Mouse (Mus musculus) C2C12 (cell line): ENCODE measurements around the gene Aunip. TPM values are rescaled to one million over a fixed set of nuclear protein-coding genes. Genes with fewer than 3 reads are reported as not detected.
"Not testable (repeated sequence)": the region's sequence is repeated elsewhere in the genome, so short reads cannot be mapped to it uniquely, and the experiment has no call there.

ENCODE experiments used
- H3K27me3 ChIP-seq: one replicate; pipeline ENCODE4 v1.6.1; 2011; ENCODE audit not compliant: control insufficient read depth, insufficient read depth, insufficient read length
- H3K36me3 ChIP-seq: one replicate; pipeline ENCODE4 v1.6.1; 2011; ENCODE audit not compliant: control insufficient read depth, insufficient read depth
- H3K4me3 ChIP-seq: one replicate; pipeline ENCODE4 v1.5.1; 2011; ENCODE audit warnings: mild to moderate bottlenecking, control low read depth; ENCODE audit not compliant: poor library complexity, insufficient read depth, severe bottlenecking
- H3K79me2 ChIP-seq: one replicate; pipeline ENCODE4 v1.6.1; 2011; ENCODE audit not compliant: control insufficient read depth, insufficient read depth
- H3K79me3 ChIP-seq: one replicate; pipeline ENCODE4 v1.6.1; 2011; ENCODE audit warnings: low read depth, control low read depth
- H3ac ChIP-seq: one replicate; pipeline ENCODE3; 2011; ENCODE audit warnings: low read depth; ENCODE audit not compliant: control insufficient read depth, insufficient read length
- CEBPB ChIP-seq: IDR thresholded peaks from one replicate; pipeline ENCODE4 v1.6.1; 2011; ENCODE audit warnings: low read depth, mild to moderate bottlenecking, control low read depth, moderate library complexity
- CTCF ChIP-seq: IDR thresholded peaks from one replicate; pipeline ENCODE4 v1.5.1; 2011; ENCODE audit not compliant: control insufficient read depth, insufficient read depth, insufficient read length
- FOSL1 ChIP-seq: IDR thresholded peaks from one replicate; pipeline ENCODE4 v1.8.0; 2011; ENCODE audit warnings: mild to moderate bottlenecking, low read length; ENCODE audit not compliant: poor library complexity, insufficient read depth, severe bottlenecking
- MAX ChIP-seq: IDR thresholded peaks from one replicate; pipeline ENCODE4 v1.6.1; 2011; ENCODE audit warnings: mild to moderate bottlenecking, control low read depth
- MYOD1 ChIP-seq: IDR thresholded peaks from one replicate; pipeline ENCODE4 v1.6.1; 2011; ENCODE audit warnings: low read depth; ENCODE audit not compliant: control insufficient read depth, insufficient read length
- MYOG ChIP-seq: IDR thresholded peaks from one replicate; pipeline ENCODE4 v1.6.1; 2011; ENCODE audit not compliant: control insufficient read depth, insufficient read length; ENCODE audit errors: extremely low read depth
- USF1 ChIP-seq: IDR thresholded peaks from one replicate; pipeline ENCODE4 v1.6.1; 2011; ENCODE audit warnings: low read depth, mild to moderate bottlenecking, control low read depth, moderate library complexity
- polyA plus RNA-seq: library from polyadenylated mRNA; unstranded; fragments of >200 nt; fragmentation: generic; extraction: Trizol; gene quantifications from one replicate; pipeline ENCODE4 v1.2.1, GENCODE M21; 2012; ENCODE audit warnings: missing spikeins

Aunip gene
- polyA plus RNA-seq, 1 experiment = 14.9 TPM

DNA sequence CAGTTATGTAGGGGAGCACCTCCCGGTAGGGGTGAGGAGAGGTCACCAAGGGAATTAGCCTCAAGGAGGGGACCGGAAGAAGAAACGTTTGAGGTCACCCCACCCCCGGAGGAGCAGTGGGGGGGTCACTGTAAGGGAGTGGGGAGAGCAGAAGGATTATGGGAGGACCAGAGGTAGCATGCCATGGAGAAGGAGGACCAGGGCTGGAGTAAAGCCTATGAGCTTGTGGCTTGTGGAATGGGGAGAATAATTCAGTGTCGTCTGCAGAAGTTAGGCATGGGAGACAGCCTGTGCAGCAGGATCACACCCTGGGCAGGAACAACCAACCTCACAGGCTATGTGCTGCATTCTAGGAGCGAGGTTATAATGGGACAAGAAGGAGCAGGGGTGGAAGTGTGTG, 13.6 kb upstream of the Aunip start:
- no peaks in the 10 kb centered on the region for H3K79me3 ChIP-seq
- TF ChIP-seq MYOG (no peak), MAX (no peak), FOSL1 (no peak)
- H3K27me3 ChIP-seq = no peaks in the 10 kb centered on the region
- H3K4me3 ChIP-seq = peak overlapping the region; percentile 18
- no peaks in the 10 kb centered on the region for H3K36me3 ChIP-seq
- no peaks in the 10 kb centered on the region for H3K79me2 ChIP-seq
- H3ac ChIP-seq = peak overlapping the region; percentile 34

GRCm38 (mm10) chr4:134497986-134498731, 12.6 kb upstream of the Aunip start:
- TF ChIP-seq FOSL1 = no peak
- no peak for TF ChIP-seq USF1
- no peak for TF ChIP-seq MYOG
- no peak for TF ChIP-seq MYOD1
- no peak for TF ChIP-seq CTCF
- TF ChIP-seq CEBPB = no peak
- no peak for TF ChIP-seq MAX
- Histone ChIP-seq H3K36me3 (no peaks in the 10 kb centered on the region), H3K4me3 (no peak overlapping the region), H3K79me3 (no peaks in the 10 kb centered on the region), H3K79me2 (no peaks in the 10 kb centered on the region), H3ac (no peak overlapping the region), H3K27me3 (no peaks in the 10 kb centered on the region)

GRCm38 (mm10) chr4:134498983-134499382, 11.8 kb upstream of the Aunip start:
- H3K36me3 ChIP-seq, H3K79me2 ChIP-seq, H3K27me3 ChIP-seq, H3K79me3 ChIP-seq, H3ac ChIP-seq, H3K4me3 ChIP-seq: not testable (repeated sequence)

GRCm38 (mm10) chr4:134501095-134501494, 9.7 kb upstream of the Aunip start:
- H3K27me3 ChIP-seq = no peaks in the 10 kb centered on the region
- no peaks in the 10 kb centered on the region for H3K79me2 ChIP-seq
- H3ac ChIP-seq = no peak overlapping the region
- no peak for TF ChIP-seq USF1
- no peaks in the 10 kb centered on the region for H3K79me3 ChIP-seq
- H3K36me3 ChIP-seq = no peaks in the 10 kb centered on the region
- no peak overlapping the region for H3K4me3 ChIP-seq

GRCm38 (mm10) chr4:134503686-134504357, 7.0 kb upstream of the Aunip start:
- no peaks in the 10 kb centered on the region for H3K79me3 ChIP-seq
- H3K36me3 ChIP-seq = no peaks in the 10 kb centered on the region
- H3K4me3 ChIP-seq = no peak overlapping the region
- no peaks in the 10 kb centered on the region for H3K27me3 ChIP-seq
- no peaks in the 10 kb centered on the region for H3K79me2 ChIP-seq
- no peak for TF ChIP-seq CEBPB
- TF ChIP-seq MYOD1 = no peak
- no peak for TF ChIP-seq CTCF
- TF ChIP-seq USF1 = no peak
- no peak for TF ChIP-seq FOSL1
- no peak for TF ChIP-seq MYOG
- TF ChIP-seq MAX = no peak
- no peak overlapping the region for H3ac ChIP-seq

DNA sequence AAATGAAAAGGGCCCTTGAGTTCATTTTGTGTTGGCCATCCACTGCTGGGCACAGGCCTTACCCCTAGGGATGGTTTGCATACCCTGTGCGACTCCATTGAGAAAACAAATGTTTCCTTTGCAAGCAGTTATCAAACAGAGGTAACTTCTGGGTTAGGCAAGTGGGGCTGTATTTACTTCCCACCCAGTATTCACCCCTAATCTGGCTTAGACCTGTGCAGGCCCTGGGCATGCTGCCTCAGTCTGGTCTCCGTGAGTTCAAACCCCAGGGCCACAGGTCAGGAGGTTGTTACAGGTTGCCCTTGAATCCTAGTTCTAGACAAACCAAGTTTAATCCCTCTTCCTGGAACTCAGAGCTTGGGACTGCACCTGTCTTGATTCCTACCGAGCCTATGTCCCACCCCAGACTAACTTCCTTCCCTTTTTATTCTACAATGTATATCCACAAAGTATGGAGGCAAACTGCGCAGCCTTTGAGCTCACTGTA, 5.5 kb upstream of the Aunip start:
- no peaks in the 10 kb centered on the region for H3K79me3 ChIP-seq
- H3K27me3 ChIP-seq = no peaks in the 10 kb centered on the region
- no peak overlapping the region for H3K4me3 ChIP-seq
- no peak for TF ChIP-seq FOSL1
- no peak for TF ChIP-seq CEBPB
- no peak for TF ChIP-seq CTCF
- TF ChIP-seq MYOG = no peak
- H3K36me3 ChIP-seq = no peaks in the 10 kb centered on the region
- no peaks in the 10 kb centered on the region for H3K79me2 ChIP-seq
- H3ac ChIP-seq = no peak overlapping the region
